Mouse (Mus musculus) heart, embryonic 14.5 days (tissue): ENCODE results near the gene Pcsk2. TPM values are rescaled to one million over a fixed set of nuclear protein-coding genes. Genes with fewer than 3 reads are reported as not detected.

Source experiments
- ATAC-seq: fragments of 200-750 bp; cut with Nextera tagmentation; 2 replicates; pipeline ENCODE4 v1.8.0; 2017; ENCODE audit warnings: low read depth, moderate TSS enrichment; ENCODE audit not compliant: insufficient number of reproducible peaks, insufficient read depth, low FRiP score
- H3K27ac ChIP-seq, 2 experiments: fragments of 200-500 bp in 1 of 2; fragments of 300-500 bp in 1 of 2; sonication (generic) in 1 of 2; replicated peaks in 1 of 2; 2 replicates each; pipeline ENCODE4 v1.5.1; 2012 to 2014; ENCODE audit warnings: low read depth in 2 of 2, low read length in 2 of 2, control low read depth in 1 of 2, mild to moderate bottlenecking in 1 of 2, mixed read lengths in 1 of 2; ENCODE audit not compliant: control insufficient read depth in 1 of 2, insufficient read depth in 1 of 2
- H3K27me3 ChIP-seq: fragments of 300-500 bp; sonication (generic); 2 replicates; pipeline ENCODE4 v1.6.1; 2014; ENCODE audit warnings: mild to moderate bottlenecking, low read length, control low read depth; ENCODE audit not compliant: control insufficient read depth, insufficient read depth
- H3K36me3 ChIP-seq: fragments of 300-500 bp; sonication (generic); 2 replicates; pipeline ENCODE4 v1.6.1; 2014; ENCODE audit warnings: mild to moderate bottlenecking, control low read depth, low read length, mixed read lengths; ENCODE audit not compliant: control insufficient read depth, insufficient read depth
- H3K4me1 ChIP-seq, 2 experiments: fragments of 200-500 bp in 1 of 2; fragments of 300-500 bp in 1 of 2; sonication (generic) in 1 of 2; 2 replicates each; pipeline ENCODE4 v1.6.1; 2012 to 2014; ENCODE audit warnings: low read length in 2 of 2, control low read depth in 1 of 2, mixed read lengths in 1 of 2; ENCODE audit not compliant: control insufficient read depth in 2 of 2, insufficient read depth in 2 of 2
- H3K4me2 ChIP-seq: fragments of 300-500 bp; sonication (generic); 2 replicates; pipeline ENCODE4 v1.6.1; 2014; ENCODE audit warnings: mild to moderate bottlenecking, low read length
- H3K4me3 ChIP-seq, 2 experiments: fragments of 200-500 bp in 1 of 2; fragments of 300-500 bp in 1 of 2; sonication (generic) in 1 of 2; 2 replicates each; pipeline ENCODE4 v1.5.1; 2012 to 2014; ENCODE audit warnings: low read length in 2 of 2, mild to moderate bottlenecking in 2 of 2, control low read depth in 1 of 2, low read depth in 1 of 2, moderate library complexity in 1 of 2; ENCODE audit not compliant: control insufficient read depth in 1 of 2, insufficient read depth in 1 of 2
- H3K9ac ChIP-seq: fragments of 300-500 bp; sonication (generic); 2 replicates; pipeline ENCODE4 v1.6.1; 2014; ENCODE audit warnings: mild to moderate bottlenecking, low read length
- H3K9me3 ChIP-seq: fragments of 300-500 bp; sonication (generic); 2 replicates; pipeline ENCODE4 v1.6.1; 2016; ENCODE audit warnings: low read length, control low read depth; ENCODE audit not compliant: control insufficient read depth
- WGBS: fragments of 180-500 bp; shearing (Covaris S2); extraction: QIAGEN DNeasy Blood & Tissue Kit; methylation state at CpG from one replicate; pipeline ENCODE4 v1.1.7; 2014; 5-methylcytosine and 5-hydroxymethylcytosine counted together
- polyA plus RNA-seq: library from polyadenylated mRNA; unstranded; fragments of >200 nt; fragmentation: Nextera tagmentation; extraction: Ambion mirVana; gene quantifications from 2 replicates; pipeline ENCODE4 v1.2.1, GENCODE M21; 2014

Gene Pcsk2
- polyA plus RNA-seq, 1 experiment from 2014 or later, result 0.04 TPM

DNA sequence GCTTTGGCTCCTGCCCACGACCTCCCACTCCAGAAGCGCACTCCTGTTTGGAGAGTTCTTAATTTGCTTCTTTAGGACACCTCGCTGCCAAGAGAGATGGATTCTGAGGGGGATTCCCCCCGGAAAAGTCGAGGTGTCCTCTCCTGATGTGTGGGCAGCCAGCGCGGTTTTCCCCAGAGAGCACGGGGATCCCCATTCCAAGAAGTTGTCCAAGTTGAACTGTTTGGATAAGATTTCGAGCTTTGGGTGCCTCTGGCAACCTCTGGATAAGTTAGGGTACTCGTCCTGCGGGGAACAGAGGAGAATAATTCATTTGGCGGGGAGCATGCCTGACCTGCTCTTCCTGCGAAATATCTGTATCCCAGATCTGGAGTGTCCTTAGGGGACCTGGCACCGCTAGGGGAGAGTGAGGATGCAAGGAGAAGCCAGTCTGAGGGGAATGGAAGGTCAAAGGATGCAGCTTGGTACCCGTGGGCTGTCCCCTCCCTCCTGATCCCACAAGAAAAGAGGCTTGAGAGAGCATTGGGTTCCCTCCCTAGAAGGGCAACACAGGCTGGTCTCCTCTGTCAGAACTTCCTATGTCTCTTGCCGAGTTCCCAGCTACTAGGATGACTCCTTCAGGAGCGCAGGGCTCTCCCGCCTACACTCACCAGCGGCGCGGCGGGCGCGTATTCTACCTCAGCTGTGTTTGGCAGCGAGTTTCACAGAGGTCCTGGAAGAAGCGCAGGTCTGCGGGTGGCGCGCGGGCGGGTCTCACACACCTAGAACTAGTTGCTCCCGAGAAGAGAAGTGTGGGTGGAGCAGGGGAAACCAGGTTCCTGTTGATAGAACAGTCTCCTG is 1.5 kb downstream of the Pcsk2 start:
- no peak for ATAC-seq
- WGBS, result 2% methylated on average over 32 of the region's 32 CpGs
- Histone ChIP-seq H3K4me2 (no peak overlapping the region), H3K4me3 (no peak overlapping the region), H3K27ac (no peak overlapping the region), H3K36me3 (no peaks in the 10 kb centered on the region), H3K9ac (no peak overlapping the region), H3K4me1 (peaks cover 3 to 5% of the 10 kb centered on the region in 2 experiments; a peak in 2 of 4 replicates), H3K27me3 (peaks cover 62% of the 10 kb centered on the region), H3K9me3 (no peaks in the 10 kb centered on the region)

DNA sequence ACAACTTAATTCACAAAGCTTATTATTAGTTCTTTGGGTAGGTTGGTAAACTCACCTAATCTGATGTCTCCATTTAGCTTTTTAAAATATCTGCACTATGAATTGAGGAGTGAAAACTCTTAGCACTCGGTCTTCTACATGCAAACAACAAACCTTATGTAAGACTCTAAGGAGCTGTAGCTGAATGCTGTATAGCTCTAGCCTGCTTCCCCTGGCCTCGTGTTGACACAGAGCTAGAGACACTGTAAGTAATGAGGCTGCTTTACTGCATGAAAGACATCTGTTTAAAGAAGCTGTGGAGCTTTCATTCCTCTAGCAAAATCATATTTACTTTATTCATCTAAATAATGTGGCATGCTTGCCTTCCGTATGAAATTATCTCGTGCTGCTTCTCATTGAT is 14.4 kb downstream of the Pcsk2 start:
- no peak overlapping the region for H3K4me2 ChIP-seq
- no peak overlapping the region for H3K4me3 ChIP-seq
- H3K9me3 ChIP-seq, result no peaks in the 10 kb centered on the region
- H3K27me3 ChIP-seq, result no peaks in the 10 kb centered on the region
- no peaks in the 10 kb centered on the region for H3K36me3 ChIP-seq
- H3K9ac ChIP-seq, result no peak overlapping the region
- no peak overlapping the region for H3K27ac ChIP-seq
- 62% methylated on average over 4 of the region's 4 CpGs for WGBS
- ATAC-seq, result no peak
- H3K4me1 ChIP-seq, result no peaks in the 10 kb centered on the region

DNA sequence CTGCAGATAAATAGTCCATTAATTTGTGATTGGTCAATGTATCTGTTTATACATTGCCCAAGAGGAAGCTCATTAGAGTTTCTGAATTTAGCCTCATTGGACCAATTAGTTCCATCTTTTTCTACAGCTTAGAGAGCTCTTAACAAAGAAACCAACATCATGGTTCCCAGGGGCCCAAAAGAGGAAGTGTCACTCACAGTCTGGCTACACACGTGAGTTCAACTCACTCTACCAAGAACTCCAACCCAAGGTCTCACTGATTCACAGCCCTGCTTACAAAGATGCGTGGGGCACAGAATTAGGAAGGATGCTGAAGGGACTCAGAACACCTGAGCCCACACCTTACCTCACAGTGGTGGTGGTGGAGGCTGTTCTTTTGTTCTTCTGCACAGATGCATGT is 19.1 kb downstream of the Pcsk2 start:
- H3K27me3 ChIP-seq, result no peaks in the 10 kb centered on the region

DNA sequence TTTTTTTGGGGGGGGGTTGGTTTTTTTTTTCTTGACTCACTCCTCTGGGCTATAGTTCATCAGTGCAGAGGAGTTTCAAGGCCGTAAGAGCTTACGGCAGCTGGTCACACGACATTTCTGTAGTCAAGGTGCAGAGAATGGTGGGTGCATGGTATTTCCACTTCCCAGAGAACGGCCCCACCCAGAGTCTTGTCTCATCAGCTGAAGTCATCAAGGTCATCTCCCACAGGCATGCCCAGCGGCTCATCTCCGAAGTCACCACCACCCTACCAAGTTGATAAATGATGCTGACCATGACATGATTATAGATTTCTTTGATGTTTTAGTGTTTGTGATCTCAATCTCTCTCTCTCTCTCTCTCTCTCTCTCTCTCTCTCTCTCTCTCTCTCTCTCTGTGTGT is 20.0 kb downstream of the Pcsk2 start:
- H3K27ac ChIP-seq, result no peak overlapping the region
- no peak overlapping the region for H3K4me2 ChIP-seq
- WGBS, result 85% methylated on average over 6 of the region's 6 CpGs
- no peak overlapping the region for H3K9ac ChIP-seq
- no peak for ATAC-seq
- H3K4me3 ChIP-seq, result no peak overlapping the region
- no peaks in the 10 kb centered on the region for H3K4me1 ChIP-seq
- no peaks in the 10 kb centered on the region for H3K36me3 ChIP-seq
- no peaks in the 10 kb centered on the region for H3K27me3 ChIP-seq
- no peaks in the 10 kb centered on the region for H3K9me3 ChIP-seq

More for the DNA sequence above, 19.1 kb downstream of the Pcsk2 start:
- ATAC-seq, result no peak
- H3K9me3 ChIP-seq, result no peaks in the 10 kb centered on the region
- no peaks in the 10 kb centered on the region for H3K4me1 ChIP-seq
- H3K9ac ChIP-seq, result no peak overlapping the region
- WGBS, result 67% methylated on average over 2 of the region's 2 CpGs
- H3K4me2 ChIP-seq, result no peak overlapping the region
- H3K36me3 ChIP-seq, result no peaks in the 10 kb centered on the region
- H3K27ac ChIP-seq, result no peak overlapping the region
- no peak overlapping the region for H3K4me3 ChIP-seq

DNA sequence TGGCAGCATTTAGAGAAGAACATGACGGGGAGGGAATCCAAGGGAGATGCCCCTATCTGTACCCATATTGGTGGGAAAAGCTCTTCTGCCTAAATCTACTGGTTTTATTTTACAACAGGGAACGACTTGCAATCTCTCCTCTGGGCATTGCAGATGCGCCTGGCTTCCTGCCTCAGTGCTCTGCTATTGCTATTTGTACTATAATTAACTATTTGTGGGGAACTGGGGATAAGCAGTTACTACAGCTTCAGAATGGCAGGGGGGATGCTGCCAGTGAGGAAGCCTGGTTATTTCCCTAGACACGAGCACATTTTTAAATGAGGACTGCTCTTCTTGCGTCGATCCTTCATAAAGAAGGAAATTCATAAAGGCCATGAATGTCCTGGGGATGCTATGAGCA is 39.4 kb downstream of the Pcsk2 start:
- Histone ChIP-seq H3K27me3 (no peaks in the 10 kb centered on the region), H3K4me3 (no peak overlapping the region), H3K9ac (no peak overlapping the region), H3K9me3 (no peaks in the 10 kb centered on the region), H3K4me1 (no peaks in the 10 kb centered on the region), H3K27ac (no peak overlapping the region), H3K36me3 (no peaks in the 10 kb centered on the region), H3K4me2 (no peak overlapping the region)
- WGBS, result 76% methylated on average over 6 of the region's 6 CpGs
- no peak for ATAC-seq

DNA sequence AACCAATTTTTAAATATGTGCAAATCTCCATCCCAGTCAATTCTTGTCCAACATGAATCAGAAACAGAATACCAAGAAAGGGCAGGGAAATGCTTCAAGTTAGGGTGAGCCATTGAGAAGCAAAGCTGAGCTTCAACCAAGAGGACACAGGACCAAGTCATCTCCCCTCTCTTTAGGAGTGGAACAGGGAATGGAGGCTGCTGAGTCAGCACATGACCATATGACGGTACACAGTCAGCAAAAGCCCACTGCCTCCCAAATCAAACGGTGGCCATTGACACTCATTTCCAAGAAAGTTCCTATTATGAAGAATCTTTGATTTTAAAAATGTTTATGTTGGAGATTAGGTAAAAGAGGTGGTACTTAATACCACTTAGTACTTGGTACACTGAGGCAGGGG is 44.4 kb downstream of the Pcsk2 start:
- WGBS, result 85% methylated on average over 2 of the region's 2 CpGs
- Histone ChIP-seq H3K27me3 (no peaks in the 10 kb centered on the region), H3K9ac (no peak overlapping the region), H3K9me3 (no peaks in the 10 kb centered on the region), H3K4me2 (no peak overlapping the region), H3K36me3 (no peaks in the 10 kb centered on the region), H3K4me1 (no peaks in the 10 kb centered on the region), H3K4me3 (no peak overlapping the region), H3K27ac (no peak overlapping the region)
- no peak for ATAC-seq

DNA sequence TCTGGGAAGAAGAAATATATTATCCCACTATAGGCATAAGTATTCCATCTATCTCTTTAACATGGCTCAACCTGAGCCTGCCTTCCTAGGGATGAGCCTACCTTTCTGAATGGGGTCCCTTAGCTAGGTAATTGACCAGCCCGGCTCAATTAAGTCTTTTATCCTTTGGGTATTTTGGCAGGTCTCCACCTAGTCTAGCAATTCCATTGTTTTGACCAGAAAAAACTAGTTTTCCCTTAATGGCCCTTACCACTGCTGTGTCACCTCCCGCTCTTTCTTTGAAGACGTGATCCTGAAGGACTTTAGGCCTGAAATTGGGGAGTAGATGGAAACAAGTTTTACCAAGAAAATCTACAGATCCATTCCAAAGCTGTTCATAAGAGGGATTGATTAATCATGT is 57.1 kb downstream of the Pcsk2 start:
- H3K4me1 ChIP-seq, result no peaks in the 10 kb centered on the region
- ATAC-seq, result no peak
- H3K4me3 ChIP-seq, result no peak overlapping the region
- no peaks in the 10 kb centered on the region for H3K36me3 ChIP-seq
- no peaks in the 10 kb centered on the region; the same call in 1 of the 2 replicates for H3K9me3 ChIP-seq
- WGBS, result 63% methylated on average over 3 of the region's 3 CpGs
- no peaks in the 10 kb centered on the region for H3K27me3 ChIP-seq
- H3K27ac ChIP-seq, result no peak overlapping the region
- no peak overlapping the region for H3K9ac ChIP-seq
- no peak overlapping the region for H3K4me2 ChIP-seq
